Mouse (Mus musculus): ENCODE measurements around the gene 5730455P16Rik. TPM values are rescaled to one million over a fixed set of nuclear protein-coding genes. Genes with fewer than 3 reads are reported as not detected.
"Not testable (repeated sequence)": the region's sequence is repeated elsewhere in the genome, so short reads cannot be mapped to it uniquely, and the experiment has no call there.

The 5730455P16Rik gene
- total RNA-seq (2021) = 10 to 100 TPM; 50.8 to 54.1 TPM
- long read RNA-seq, full-length matches to known transcripts = 51 of 70 reads
- long read RNA-seq, partial matches to known transcripts = 6 of 70 reads
- long read RNA-seq, other reads (novel, unspliced or antisense) = 13 of 70 reads

- DNase-seq (ENCODE audit: low spot score in 2 of 2) = peak; percentile 77 to 88
Observed at GRCm38 (mm10) chr11:80377712-80378451, at the start of gene 5730455P16Rik. TSS of gene 5730455P16Rik (minus strand) at chr11:80378034.

- DNase-seq (ENCODE audit: low spot score in 2 of 2) = not testable (repeated sequence)
Observed at GRCm38 (mm10) chr11:80426029-80426813, 48.4 kb upstream of the 5730455P16Rik start.

GRCm38 (mm10) chr11:80425247-80425778, 47.5 kb upstream of the 5730455P16Rik start:
- no peak for DNase-seq (ENCODE audit: low spot score in 2 of 2)

- no peak for DNase-seq (ENCODE audit: low spot score in 2 of 2)
Observed at GRCm38 (mm10) chr11:80424691-80425090, 46.9 kb upstream of the 5730455P16Rik start.

- DNase-seq (ENCODE audit: low spot score in 2 of 2) = no peak
Observed at GRCm38 (mm10) chr11:80421421-80422047, 43.7 kb upstream of the 5730455P16Rik start.

GRCm38 (mm10) chr11:80420202-80420984, 42.6 kb upstream of the 5730455P16Rik start:
- DNase-seq (ENCODE audit: low spot score in 2 of 2) = no peak

GRCm38 (mm10) chr11:80419743-80420142, 41.9 kb upstream of the 5730455P16Rik start:
- DNase-seq (ENCODE audit: low spot score in 2 of 2) = no peak

GRCm38 (mm10) chr11:80417085-80417484, 39.3 kb upstream of the 5730455P16Rik start:
- DNase-seq (ENCODE audit: low spot score in 2 of 2) = no peak

- no peak for DNase-seq (ENCODE audit: low spot score in 2 of 2)
Observed at GRCm38 (mm10) chr11:80410377-80410776, 32.5 kb upstream of the 5730455P16Rik start.

GRCm38 (mm10) chr11:80407878-80408277, 30.0 kb upstream of the 5730455P16Rik start:
- not testable (repeated sequence) for DNase-seq (ENCODE audit: low spot score in 2 of 2)

- no peak for DNase-seq (ENCODE audit: low spot score in 2 of 2)
Observed at GRCm38 (mm10) chr11:80396617-80397016, 18.8 kb upstream of the 5730455P16Rik start.

GRCm38 (mm10) chr11:80395930-80396329, 18.1 kb upstream of the 5730455P16Rik start:
- no peak for DNase-seq (ENCODE audit: low spot score in 2 of 2)

- no peak for DNase-seq (ENCODE audit: low spot score in 2 of 2)
Observed at GRCm38 (mm10) chr11:80391407-80392120, 13.7 kb upstream of the 5730455P16Rik start.

GRCm38 (mm10) chr11:80389885-80390284, 12.1 kb upstream of the 5730455P16Rik start:
- DNase-seq (ENCODE audit: low spot score in 2 of 2) = peak in 1 of 2 experiments; percentile 71

GRCm38 (mm10) chr11:80386790-80387189, 9.0 kb upstream of the 5730455P16Rik start:
- no peak for DNase-seq (ENCODE audit: low spot score in 2 of 2)

- no peak for DNase-seq (ENCODE audit: low spot score in 2 of 2)
Observed at GRCm38 (mm10) chr11:80385055-80385454, 7.2 kb upstream of the 5730455P16Rik start.

GRCm38 (mm10) chr11:80384461-80384860, 6.6 kb upstream of the 5730455P16Rik start:
- no peak for DNase-seq (ENCODE audit: low spot score in 2 of 2)

GRCm38 (mm10) chr11:80383626-80384046, 5.8 kb upstream of the 5730455P16Rik start:
- no peak for DNase-seq (ENCODE audit: low spot score in 2 of 2)

GRCm38 (mm10) chr11:80383019-80383625, 5.3 kb upstream of the 5730455P16Rik start, which contains the start of gene Zfp207:
TSS of gene Zfp207 (plus strand) at chr11:80383279.
- DNase-seq (ENCODE audit: low spot score in 2 of 2) = peak; percentile 96 to 99

Data from layer of hippocampus, adult 18-20 months (tissue).